Mouse (Mus musculus): ENCODE results near the gene 6820408C15Rik. TPM values are rescaled to one million over a fixed set of nuclear protein-coding genes. Genes with fewer than 3 reads are reported as not detected.

Gene 6820408C15Rik
- polyA plus RNA-seq, 1 experiment from 2014 or later = 0.51 TPM

DNA sequence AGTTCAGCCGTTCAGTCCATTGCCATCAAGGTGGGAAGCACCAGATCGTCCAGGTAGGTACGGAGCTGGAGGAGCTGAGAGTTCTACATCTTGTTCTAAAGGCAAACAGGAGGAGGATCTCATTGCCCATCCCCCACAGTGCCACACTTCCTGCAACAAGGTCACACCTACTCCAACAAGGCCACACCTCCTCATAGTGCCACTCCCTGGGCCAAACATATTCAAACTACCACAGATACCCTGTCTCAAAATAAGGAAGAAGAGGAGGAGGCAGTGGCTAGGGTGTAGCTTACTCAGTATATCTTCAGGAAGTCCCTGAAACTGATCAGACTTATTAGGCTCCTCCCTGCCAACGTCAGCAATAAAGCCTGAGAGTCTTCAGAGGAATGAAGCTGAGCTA, 31.2 kb upstream of the 6820408C15Rik start:
- Histone ChIP-seq H3K36me3 (ENCODE audit: control insufficient read depth, insufficient read depth, low read length) (no peaks in the 10 kb centered on the region), H3K4me1 (replicated peaks; ENCODE audit: control insufficient read depth, insufficient read depth, low read length) (no peaks in the 10 kb centered on the region)
- 82% methylated on average over 4 of the region's 4 CpGs for WGBS

GRCm38 (mm10) chr2:152392786-152393185, 22.6 kb upstream of the 6820408C15Rik start:
- H3K27ac ChIP-seq (ENCODE audit: low read depth) = no peak overlapping the region
- peaks cover 17% of the 10 kb centered on the region; the same call in 1 of the 2 replicates for H3K36me3 ChIP-seq (ENCODE audit: control insufficient read depth, insufficient read depth, low read length)
- no peak overlapping the region for H3K4me2 ChIP-seq (ENCODE audit: low read length)
- WGBS = 16% methylated on average over 3 of the region's 3 CpGs
- no peaks in the 10 kb centered on the region for H3K27me3 ChIP-seq (replicated peaks; ENCODE audit: control insufficient read depth, insufficient read depth, low read length)
- no peaks in the 10 kb centered on the region for H3K9me3 ChIP-seq (ENCODE audit: control insufficient read depth, low read length)
- H3K4me1 ChIP-seq (replicated peaks; ENCODE audit: control insufficient read depth, insufficient read depth, low read length) = peaks cover 27% of the 10 kb centered on the region
- H3K4me3 ChIP-seq (ENCODE audit: low read depth, low read length) = no peak overlapping the region
- H3K9ac ChIP-seq (ENCODE audit: low read length) = no peak overlapping the region
- ATAC-seq (replicated peaks; ENCODE audit: low FRiP score, low TSS enrichment, low read depth) (no peak), DNase-seq (ENCODE audit: low spot score) (no peak)

More for the DNA sequence above, 31.2 kb upstream of the 6820408C15Rik start:
- Histone ChIP-seq H3K9ac (ENCODE audit: low read length) (no peak overlapping the region), H3K27me3 (replicated peaks; ENCODE audit: control insufficient read depth, insufficient read depth, low read length) (no peaks in the 10 kb centered on the region), H3K4me3 (ENCODE audit: low read depth, low read length) (no peak overlapping the region), H3K27ac (ENCODE audit: low read depth) (no peak overlapping the region), H3K4me2 (ENCODE audit: low read length) (no peak overlapping the region), H3K9me3 (ENCODE audit: control insufficient read depth, low read length) (no peaks in the 10 kb centered on the region)
- DNase-seq (ENCODE audit: low spot score) = no peak
- no peak for ATAC-seq (replicated peaks; ENCODE audit: low FRiP score, low TSS enrichment, low read depth)

- 41% methylated on average over 9 of the region's 9 CpGs for WGBS
- H3K4me1 ChIP-seq (replicated peaks; ENCODE audit: control insufficient read depth, insufficient read depth, low read length) = peaks cover 27% of the 10 kb centered on the region
- H3K9ac ChIP-seq (ENCODE audit: low read length) = no peak overlapping the region
- no peak for DNase-seq (ENCODE audit: low spot score)
- H3K27me3 ChIP-seq (replicated peaks; ENCODE audit: control insufficient read depth, insufficient read depth, low read length) = no peaks in the 10 kb centered on the region
- peaks cover 17% of the 10 kb centered on the region; the same call in 1 of the 2 replicates for H3K36me3 ChIP-seq (ENCODE audit: control insufficient read depth, insufficient read depth, low read length)
- no peak overlapping the region for H3K27ac ChIP-seq (ENCODE audit: low read depth)
- no peak overlapping the region for H3K4me3 ChIP-seq (ENCODE audit: low read depth, low read length)
- peak overlapping the region; percentile 18; the same call in 1 of the 2 replicates for H3K4me2 ChIP-seq (ENCODE audit: low read length)
- no peak for ATAC-seq (replicated peaks; ENCODE audit: low FRiP score, low TSS enrichment, low read depth)
- no peaks in the 10 kb centered on the region for H3K9me3 ChIP-seq (ENCODE audit: control insufficient read depth, low read length)
Measured at GRCm38 (mm10) chr2:152393225-152394017, 22.0 kb upstream of the 6820408C15Rik start.

DNA sequence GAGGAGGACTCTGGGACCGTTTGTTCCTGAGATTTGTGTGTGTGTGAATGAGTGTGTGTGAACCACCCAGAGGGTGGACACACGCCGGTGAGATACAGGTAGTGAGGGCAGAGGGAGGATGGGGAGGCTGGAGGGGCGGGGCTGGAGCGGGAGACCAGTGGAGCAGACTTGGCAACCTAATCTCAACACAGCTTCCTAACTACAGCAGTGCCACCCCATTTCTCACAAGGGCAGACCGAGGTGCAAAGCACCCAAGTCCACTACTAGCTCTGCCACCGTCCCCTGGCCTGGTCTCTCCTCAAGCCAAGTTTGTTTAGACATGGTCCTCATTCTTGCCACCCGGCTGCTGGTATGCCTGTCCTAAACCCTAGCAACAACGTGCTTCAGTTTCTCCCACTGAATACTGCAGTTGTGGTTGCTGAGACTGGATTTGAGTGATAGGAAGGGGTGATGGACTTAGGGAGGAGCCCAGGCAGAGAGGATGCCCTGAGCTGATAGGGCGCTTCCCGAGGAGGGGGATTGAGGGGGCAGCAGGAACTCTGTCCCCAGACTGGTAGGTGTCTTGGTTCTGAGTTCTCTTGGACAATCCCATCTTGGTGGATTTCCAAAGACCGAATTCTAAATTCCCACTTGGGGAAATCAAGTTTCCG, 20.0 kb upstream of the 6820408C15Rik start:
- peak overlapping the region; percentile 82 for H3K4me3 ChIP-seq (ENCODE audit: low read depth, low read length)
- H3K4me2 ChIP-seq (ENCODE audit: low read length) = peak overlapping the region; percentile 91
- no peak for DNase-seq (ENCODE audit: low spot score)
- H3K36me3 ChIP-seq (ENCODE audit: control insufficient read depth, insufficient read depth, low read length) = peaks cover 17% of the 10 kb centered on the region; the same call in 1 of the 2 replicates
- peak overlapping the region; percentile 46 for H3K9ac ChIP-seq (ENCODE audit: low read length)
- no peak for ATAC-seq (replicated peaks; ENCODE audit: low FRiP score, low TSS enrichment, low read depth)
- H3K27ac ChIP-seq (ENCODE audit: low read depth) = peak overlapping the region; percentile 28; the same call in 1 of the 2 replicates
- WGBS = 18% methylated on average over 12 of the region's 13 CpGs
- H3K9me3 ChIP-seq (ENCODE audit: control insufficient read depth, low read length) = no peaks in the 10 kb centered on the region
- no peaks in the 10 kb centered on the region for H3K27me3 ChIP-seq (replicated peaks; ENCODE audit: control insufficient read depth, insufficient read depth, low read length)
- peaks cover 27% of the 10 kb centered on the region for H3K4me1 ChIP-seq (replicated peaks; ENCODE audit: control insufficient read depth, insufficient read depth, low read length)

GRCm38 (mm10) chr2:152396110-152397003, 19.0 kb upstream of the 6820408C15Rik start:
- H3K27ac ChIP-seq (ENCODE audit: low read depth) = peak overlapping the region; percentile 99
- peak overlapping the region; percentile 95 for H3K9ac ChIP-seq (ENCODE audit: low read length)
- H3K36me3 ChIP-seq (ENCODE audit: control insufficient read depth, insufficient read depth, low read length) = peaks cover 17% of the 10 kb centered on the region; the same call in 1 of the 2 replicates
- H3K4me2 ChIP-seq (ENCODE audit: low read length) = peak overlapping the region; percentile 91
- peak overlapping the region; percentile 82 for H3K4me3 ChIP-seq (ENCODE audit: low read depth, low read length)
- DNase-seq (ENCODE audit: low spot score) = peak; percentile 95
- no peaks in the 10 kb centered on the region for H3K27me3 ChIP-seq (replicated peaks; ENCODE audit: control insufficient read depth, insufficient read depth, low read length)
- ATAC-seq (replicated peaks; ENCODE audit: low FRiP score, low TSS enrichment, low read depth) = peak; percentile 48
- 1% methylated on average over 37 of the region's 46 CpGs for WGBS
- no peaks in the 10 kb centered on the region for H3K9me3 ChIP-seq (ENCODE audit: control insufficient read depth, low read length)
- H3K4me1 ChIP-seq (replicated peaks; ENCODE audit: control insufficient read depth, insufficient read depth, low read length) = peaks cover 27% of the 10 kb centered on the region

DNA sequence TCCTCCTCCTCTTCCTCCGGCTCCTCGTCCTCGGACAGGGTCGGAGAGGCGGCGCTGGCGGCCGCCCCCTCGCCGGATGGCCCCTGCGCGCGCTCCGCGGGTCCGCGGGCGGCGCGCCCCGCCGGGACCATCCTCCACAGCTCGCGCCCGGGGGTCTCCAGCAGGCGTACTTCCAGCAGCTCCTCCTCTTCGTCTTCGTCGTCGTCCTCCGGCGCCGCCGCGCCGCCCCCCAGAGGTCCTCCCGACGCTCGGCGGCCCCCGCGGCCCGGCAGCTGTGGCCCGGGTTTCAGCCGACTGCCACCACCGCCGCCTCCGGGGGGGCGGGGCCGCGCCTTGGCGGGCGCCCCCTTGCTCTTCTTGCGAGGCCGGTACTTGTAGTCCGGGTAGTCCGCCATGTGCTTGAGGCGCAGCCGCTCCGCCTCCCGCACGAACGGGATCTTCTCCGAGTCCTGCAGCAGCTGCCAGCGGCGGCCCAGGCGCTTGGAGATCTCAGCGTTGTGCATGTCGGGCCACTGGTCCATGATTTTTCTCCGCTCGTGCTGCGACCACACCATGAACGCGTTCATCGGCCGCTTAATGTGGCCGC, 18.3 kb upstream of the 6820408C15Rik start:
- H3K9ac ChIP-seq (ENCODE audit: low read length) = peak overlapping the region; percentile 95
- H3K9me3 ChIP-seq (ENCODE audit: control insufficient read depth, low read length) = no peaks in the 10 kb centered on the region
- under 1% methylated on average over 73 of the region's 77 CpGs for WGBS
- peak overlapping the region; percentile 91 for H3K4me2 ChIP-seq (ENCODE audit: low read length)
- no peaks in the 10 kb centered on the region for H3K27me3 ChIP-seq (replicated peaks; ENCODE audit: control insufficient read depth, insufficient read depth, low read length)
- DNase-seq (ENCODE audit: low spot score) (peak; percentile 89), ATAC-seq (replicated peaks; ENCODE audit: low FRiP score, low TSS enrichment, low read depth) (no peak; the same call in 1 of the 2 replicates)
- peaks cover 17% of the 10 kb centered on the region; the same call in 1 of the 2 replicates for H3K36me3 ChIP-seq (ENCODE audit: control insufficient read depth, insufficient read depth, low read length)
- H3K4me3 ChIP-seq (ENCODE audit: low read depth, low read length) = peak overlapping the region; percentile 82
- peaks cover 27% of the 10 kb centered on the region for H3K4me1 ChIP-seq (replicated peaks; ENCODE audit: control insufficient read depth, insufficient read depth, low read length)
- H3K27ac ChIP-seq (ENCODE audit: low read depth) = peak overlapping the region; percentile 99

GRCm38 (mm10) chr2:152397680-152398435, 17.5 kb upstream of the 6820408C15Rik start, which contains the start of gene Sox12:
Sox12 (minus strand) TSS chr2:152398063.
- ATAC-seq (replicated peaks; ENCODE audit: low FRiP score, low TSS enrichment, low read depth) = peak; percentile 67

More at GRCm38 (mm10) chr2:152397680-152398435, 17.5 kb upstream of the 6820408C15Rik start, which contains the start of gene Sox12:
- Histone ChIP-seq H3K4me2 (ENCODE audit: low read length) (peak within 1 kb of the TSS; percentile 91), H3K9ac (ENCODE audit: low read length) (peak within 1 kb of the TSS; percentile 95), H3K27me3 (replicated peaks; ENCODE audit: control insufficient read depth, insufficient read depth, low read length) (no peaks in the 10 kb centered on the region), H3K4me1 (replicated peaks; ENCODE audit: control insufficient read depth, insufficient read depth, low read length) (peaks cover 27% of the 10 kb centered on the region), H3K4me3 (ENCODE audit: low read depth, low read length) (peak within 1 kb of the TSS; percentile 82), H3K9me3 (ENCODE audit: control insufficient read depth, low read length) (no peaks in the 10 kb centered on the region), H3K27ac (ENCODE audit: low read depth) (peak within 1 kb of the TSS; percentile 99), H3K36me3 (ENCODE audit: control insufficient read depth, insufficient read depth, low read length) (peaks cover 17% of the 10 kb centered on the region; the same call in 1 of the 2 replicates)
- WGBS = under 1% methylated on average over 66 of the region's 104 CpGs
- DNase-seq (ENCODE audit: low spot score) = peak; percentile 100

Data from intestine, embryonic 14.5 days (tissue).